Mouse (Mus musculus): ENCODE results near the gene Atp2a3. TPM values are rescaled to one million over a fixed set of nuclear protein-coding genes. Genes with fewer than 3 reads are reported as not detected.

Atp2a3 gene
- total RNA-seq, 2 experiments from 2014 or later = 7.9 to 8.5 TPM

DNA sequence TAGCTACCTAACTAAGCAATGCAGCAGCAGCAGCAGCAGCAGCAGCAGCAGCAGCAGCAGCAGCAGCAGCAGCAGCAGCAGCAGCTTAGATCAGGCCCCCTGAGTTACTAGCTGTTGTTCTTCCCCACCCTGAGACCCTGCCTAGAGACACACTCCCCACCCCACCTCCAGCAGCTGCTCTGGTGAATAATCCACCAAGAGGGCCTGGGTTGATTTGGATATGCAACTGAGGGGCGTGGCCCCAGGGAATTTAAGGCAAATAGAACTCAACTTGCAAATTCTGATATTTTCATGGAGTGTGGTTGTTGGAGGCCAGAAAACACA is 7.9 kb upstream of the Atp2a3 start:
- no peak for DNase-seq (ENCODE audit: low spot score in 2 of 2)
- intact Hi-C loops (cut with DNase I) = no loop called here

DNA sequence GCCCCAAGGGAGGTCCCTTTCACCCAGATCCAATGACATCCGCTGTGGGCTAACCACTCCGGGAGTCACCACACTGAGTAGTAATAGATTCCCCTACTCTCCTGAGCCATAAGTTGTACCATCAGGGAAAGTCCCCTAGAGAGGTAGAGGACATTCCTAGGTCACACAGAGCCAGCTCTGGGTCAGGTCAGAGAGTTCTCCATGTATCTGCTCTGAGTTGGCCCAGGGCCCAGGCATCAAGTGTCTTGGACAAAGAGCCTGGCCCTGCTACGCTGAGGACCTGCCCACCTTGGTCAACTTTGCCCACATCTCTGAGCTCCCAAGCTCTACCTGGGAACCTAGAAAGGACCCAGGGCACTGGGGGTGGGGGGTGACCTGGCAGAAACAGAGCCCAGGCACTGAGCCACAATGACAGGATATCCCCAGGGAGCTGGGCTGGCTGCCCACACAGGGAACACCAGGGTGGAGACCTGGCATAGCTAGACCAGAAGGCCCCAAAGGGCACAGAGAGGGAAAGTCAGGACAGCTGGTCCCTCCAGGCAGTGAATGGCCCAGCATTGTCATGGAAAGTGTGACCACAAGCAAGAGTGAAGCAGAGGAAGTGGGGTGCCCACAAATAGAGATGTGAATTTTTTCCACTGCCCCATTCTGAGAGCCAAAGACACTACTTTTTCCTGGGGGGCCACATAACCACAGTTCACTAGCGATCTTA is 7.4 kb upstream of the Atp2a3 start:
- DNase-seq (ENCODE audit: low spot score in 2 of 2) = no peak
- intact Hi-C loops (cut with DNase I) = no loop called here

DNA sequence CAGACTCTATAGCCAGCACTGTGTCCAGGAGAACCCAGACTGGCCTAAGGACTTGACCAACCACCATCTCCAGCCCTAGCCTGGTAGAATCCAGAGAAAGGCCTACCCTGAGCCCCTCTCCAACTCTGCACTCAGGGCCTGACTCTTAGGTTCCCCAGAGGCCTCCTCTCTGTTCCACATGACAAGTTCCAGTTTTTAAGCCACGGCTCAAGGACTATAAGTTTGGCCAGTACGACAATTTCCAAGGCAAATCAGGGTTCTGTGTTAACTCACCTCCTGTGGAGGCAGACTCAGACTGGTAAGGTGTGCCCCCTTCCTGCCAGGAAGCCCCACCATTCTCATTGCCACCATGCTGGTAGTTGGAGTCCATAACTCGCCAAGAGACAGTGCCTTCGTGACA is 6.8 kb upstream of the Atp2a3 start:
- intact Hi-C loops (cut with DNase I) = no loop called here
- no peak for DNase-seq (ENCODE audit: low spot score in 2 of 2)

DNA sequence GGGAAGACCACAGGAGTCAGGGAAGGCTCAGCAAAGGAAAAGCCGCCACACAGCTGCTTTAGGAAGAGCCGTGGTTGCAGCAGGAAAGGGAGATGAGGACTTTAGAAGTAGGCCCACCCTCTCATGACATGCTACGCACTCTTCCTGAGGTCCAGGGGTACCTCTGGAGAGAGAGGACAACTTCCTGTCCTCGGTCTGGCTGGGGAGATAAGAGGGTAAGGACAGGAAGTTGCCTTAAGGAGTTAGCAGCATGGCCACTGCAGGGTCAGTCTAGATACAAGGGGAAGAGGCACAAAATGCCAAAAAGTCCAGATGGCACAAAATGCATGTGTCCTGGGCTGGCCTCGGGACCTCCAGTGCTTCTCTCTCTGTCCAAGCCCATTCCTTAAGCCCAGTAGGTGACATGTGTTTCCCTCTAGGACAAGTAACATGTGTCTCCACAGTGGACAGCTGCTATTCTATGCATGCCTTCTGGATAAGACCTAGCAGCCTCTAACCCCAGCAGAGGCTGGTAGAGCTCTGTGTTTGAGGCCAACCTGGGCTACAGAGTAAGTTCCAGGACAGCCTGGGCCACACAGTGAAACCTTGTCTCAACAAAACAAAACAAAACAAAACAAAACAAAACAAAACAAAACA is 5.5 kb upstream of the Atp2a3 start:
- intact Hi-C loops (cut with DNase I) = no loop called here
- no peak for DNase-seq (ENCODE audit: low spot score in 2 of 2)

DNA sequence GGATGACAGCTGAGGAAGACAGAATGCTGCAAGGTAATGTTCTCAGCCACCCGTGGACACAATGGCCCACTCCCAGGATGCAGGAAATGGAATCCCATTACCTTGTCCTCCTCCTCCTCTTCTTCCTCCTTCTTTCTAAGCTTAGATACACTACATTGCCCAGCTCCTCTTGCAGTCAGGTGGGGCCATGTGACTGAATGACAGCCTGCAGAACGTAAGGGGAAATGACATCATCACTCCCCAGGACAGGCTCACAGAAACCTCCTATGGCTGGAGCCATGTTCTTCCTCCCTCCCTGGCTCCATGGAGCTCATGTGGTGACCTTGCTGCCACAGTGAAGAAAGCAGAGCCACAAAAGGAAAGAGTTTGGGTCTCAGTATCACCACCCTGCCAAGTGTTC is 3.7 kb upstream of the Atp2a3 start:
- DNase-seq (ENCODE audit: low spot score in 2 of 2) = no peak
- intact Hi-C loops (cut with DNase I) = no loop called here

DNA sequence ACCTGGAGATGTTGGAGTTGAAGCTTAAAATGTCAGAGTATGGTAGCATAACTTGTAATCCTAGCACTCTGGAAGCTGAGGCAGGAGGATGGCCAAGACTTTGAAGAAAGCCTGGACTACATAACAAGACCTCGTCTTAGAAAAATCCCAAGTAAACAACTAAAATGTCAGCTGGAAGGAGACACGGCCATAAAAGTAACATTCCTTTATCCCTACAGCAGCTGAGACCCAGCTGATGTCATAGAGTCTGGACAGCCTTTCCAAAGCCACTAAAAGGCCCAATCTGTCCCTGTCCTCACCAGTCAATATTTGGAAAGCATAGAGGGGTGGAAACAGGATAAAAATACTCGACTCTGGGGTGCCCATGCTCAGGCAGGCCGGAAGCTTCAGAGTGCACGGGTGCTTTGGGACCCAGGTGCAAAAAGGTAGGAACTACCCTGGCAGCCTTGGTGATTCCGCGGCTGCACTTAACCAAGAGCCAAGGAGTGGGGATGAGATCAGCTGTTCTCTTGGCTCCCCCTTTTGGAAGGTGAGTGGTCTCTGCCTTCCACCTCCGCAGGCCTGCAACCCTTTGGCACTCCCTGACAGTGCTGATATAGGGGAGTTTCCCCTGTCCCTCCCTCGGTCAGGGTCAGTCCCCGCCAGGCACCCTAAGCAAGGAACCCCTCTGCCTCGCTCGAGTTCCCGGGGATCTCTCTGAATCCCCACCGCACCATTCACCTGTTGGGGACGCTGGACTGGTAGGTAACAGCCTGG is 867 bp upstream of the Atp2a3 start:
- intact Hi-C loops (cut with DNase I) = no loop called here
- DNase-seq (ENCODE audit: low spot score in 2 of 2) = no peak

DNA sequence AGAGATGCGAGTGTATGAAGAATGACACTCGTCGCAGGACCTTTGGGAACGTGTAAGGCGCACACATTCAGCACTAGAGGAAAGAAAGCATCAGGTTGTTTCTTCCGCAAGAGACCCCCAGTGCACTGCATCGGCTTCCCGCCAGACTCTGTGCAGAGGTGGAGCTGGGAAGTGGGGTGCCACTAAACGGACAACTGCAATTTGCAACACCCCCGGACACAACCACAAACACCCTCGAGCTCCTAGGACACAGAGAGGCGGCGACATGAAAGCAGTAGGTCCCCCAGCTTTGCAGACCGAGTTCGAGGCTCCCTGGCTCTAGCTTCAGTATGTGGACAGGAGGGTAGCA is 272 bp upstream of the Atp2a3 start:
- no peak for DNase-seq (ENCODE audit: low spot score in 2 of 2)
- intact Hi-C loops (cut with DNase I) = no loop called here

DNA sequence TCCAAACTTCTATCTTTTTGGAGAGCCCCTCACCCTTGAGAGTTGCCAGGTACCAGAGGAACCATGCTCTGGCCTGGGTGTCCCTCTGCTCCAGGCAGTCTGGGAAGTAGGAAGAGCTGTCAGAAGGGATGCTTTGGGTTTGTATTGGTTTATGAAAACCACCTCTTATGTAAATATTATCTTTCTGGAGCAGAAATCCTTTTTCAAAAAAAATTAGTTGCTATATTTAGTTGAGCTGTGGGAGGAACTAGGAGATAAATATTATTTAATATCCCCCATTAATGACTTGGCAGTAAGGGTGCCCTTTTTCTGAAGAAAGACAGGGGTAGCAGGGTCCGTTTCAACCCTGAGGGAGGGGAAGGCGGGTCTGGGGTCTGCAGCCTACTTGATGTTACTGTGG is 1.4 kb downstream of the Atp2a3 start:
- intact Hi-C loops (cut with DNase I) = no loop called here
- DNase-seq (ENCODE audit: low spot score in 2 of 2) = no peak

DNA sequence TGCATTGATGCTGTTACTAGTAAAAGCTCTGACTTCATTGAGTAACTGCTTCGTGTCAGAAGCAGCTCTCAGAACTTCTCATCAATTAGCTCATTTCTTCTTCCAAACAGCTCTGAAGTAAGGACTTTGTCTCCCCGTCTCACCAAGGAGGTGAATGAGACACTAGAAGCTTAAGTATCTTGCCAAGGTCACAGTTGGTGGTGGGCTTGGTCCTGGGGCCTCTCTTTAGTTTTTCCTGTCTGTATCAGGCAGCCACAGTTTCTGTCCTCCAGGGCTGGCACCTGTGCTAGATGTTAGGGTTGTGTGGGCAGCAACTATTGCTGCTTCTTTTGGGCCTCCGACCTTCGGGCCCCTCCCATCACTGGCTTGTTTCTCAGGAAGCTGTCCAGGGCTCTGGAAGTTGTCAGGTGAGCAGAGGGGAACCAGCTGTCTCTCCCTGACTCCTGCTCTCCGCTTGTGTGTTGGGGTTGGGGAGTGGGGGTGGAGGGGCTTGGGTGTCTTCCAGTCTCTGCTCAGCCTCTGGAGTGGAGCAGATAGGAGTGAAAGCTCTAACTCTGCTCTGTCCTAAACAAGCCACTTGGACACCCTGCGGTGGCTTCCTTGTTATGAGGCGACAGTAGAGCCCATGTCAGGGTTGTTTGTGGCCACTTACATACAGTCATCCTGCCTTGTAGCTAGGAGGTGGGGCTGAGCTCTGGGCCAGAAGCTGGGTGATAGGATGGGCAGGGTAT is 2.3 kb downstream of the Atp2a3 start:
- intact Hi-C loops (cut with DNase I) = no loop called here
- DNase-seq (ENCODE audit: low spot score in 2 of 2) = no peak

DNA sequence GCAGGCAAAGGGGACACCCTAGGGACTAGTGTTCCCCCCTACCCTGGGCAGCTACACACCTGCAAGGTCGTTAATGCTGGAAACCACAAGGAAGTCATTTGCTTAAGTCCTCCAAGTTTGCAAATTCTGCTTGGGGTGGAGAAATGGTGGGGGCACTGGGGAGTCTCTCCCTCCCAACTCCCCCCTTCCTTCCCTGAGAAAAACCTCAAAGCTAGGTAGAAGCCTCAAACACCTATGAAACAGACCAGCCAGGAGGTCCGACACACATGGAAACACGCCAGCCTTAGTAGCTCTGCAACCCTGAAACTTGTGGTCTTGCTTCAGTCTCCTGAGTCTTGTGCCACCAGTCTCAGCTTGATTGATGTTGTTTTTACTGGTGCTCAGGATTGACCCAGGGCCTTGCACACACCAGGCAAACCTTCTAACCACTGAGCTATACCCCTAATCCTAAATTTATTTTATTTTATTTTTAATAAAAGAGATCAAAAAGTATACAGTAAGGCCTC is 2.9 kb downstream of the Atp2a3 start:
- no peak for DNase-seq (ENCODE audit: low spot score in 2 of 2)
- intact Hi-C loops (cut with DNase I) = no loop called here

DNA sequence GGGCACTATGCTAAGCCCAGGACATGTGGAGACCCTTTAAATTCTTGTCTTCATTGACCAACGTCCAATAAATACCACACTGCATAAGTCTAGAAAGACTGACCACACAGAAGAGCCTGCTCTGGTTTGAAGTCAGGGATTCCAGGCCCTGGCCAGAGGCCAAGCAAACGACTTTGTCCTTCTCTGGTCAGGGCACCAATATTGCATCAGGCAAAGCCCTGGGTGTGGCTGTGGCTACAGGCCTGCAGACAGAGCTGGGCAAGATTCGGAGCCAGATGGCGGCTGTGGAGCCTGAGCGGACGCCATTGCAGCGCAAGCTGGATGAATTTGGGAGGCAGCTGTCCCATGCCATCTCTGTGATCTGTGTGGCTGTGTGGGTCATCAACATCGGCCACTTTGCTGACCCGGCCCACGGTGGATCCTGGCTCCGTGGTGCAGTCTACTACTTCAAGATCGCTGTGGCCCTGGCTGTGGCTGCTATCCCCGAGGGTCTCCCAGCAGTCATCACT is 14.1 kb downstream of the Atp2a3 start:
- intact Hi-C loops (cut with DNase I) = no loop called here
- no peak for DNase-seq (ENCODE audit: low spot score in 2 of 2)

DNA sequence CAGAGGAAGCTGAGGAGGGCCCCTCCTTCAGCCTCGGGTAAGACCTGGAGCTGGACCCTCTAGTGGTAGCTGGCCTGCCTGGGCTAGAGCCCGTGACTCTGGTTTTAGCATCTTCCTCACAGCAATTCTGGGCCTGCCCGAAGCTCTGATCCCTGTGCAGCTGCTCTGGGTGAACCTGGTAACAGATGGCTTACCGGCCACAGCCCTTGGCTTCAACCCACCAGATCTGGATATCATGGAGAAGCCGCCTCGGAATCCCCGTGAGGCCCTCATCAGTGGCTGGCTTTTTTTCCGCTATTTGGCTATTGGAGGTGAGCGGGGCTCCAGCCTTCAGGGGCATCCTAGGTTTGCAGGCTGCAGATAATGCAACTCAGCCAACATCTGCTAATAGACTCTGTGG is 21.5 kb downstream of the Atp2a3 start:
- no peak for DNase-seq (ENCODE audit: low spot score in 2 of 2)
- intact Hi-C loops (cut with DNase I) = no loop called here

DNA sequence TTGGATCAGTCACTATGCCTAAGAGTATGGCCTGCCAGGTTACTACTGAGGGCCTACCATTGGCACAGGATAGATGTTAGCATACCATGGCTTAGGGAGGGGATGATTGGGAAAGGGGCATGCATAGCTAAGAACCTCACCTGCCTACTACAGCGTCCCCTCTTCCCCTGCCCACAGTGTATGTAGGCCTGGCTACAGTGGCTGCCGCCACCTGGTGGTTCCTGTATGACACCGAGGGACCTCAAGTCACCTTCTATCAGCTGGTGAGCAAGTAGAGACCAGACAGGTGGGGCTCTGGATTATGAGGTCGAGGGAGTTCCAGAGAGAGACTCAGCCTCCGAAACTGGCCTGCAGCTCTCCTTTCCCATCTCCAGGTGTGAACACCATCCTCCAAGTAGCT is 22.3 kb downstream of the Atp2a3 start:
- no peak for DNase-seq (ENCODE audit: low spot score in 2 of 2)
- intact Hi-C loops (cut with DNase I) = no loop called here

DNA sequence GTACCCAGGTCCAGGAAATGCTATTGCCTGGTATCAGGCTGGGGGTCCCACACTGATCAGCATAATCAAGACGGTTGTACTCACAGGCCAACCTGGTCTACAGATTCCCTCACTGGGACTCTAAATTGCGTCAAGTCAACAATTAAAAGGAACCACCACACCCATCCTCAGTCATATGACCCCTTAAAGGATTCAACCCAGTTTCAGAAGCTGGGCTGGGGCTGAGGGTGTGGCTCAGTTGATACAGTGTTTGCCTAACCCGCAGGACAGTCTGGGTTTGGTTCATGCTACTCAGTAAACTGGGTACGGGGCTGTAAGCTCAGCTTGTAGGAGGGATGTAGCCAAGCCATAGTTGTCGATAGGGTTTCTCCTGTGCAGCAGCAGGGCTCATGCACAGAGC is 25.8 kb downstream of the Atp2a3 start:
- intact Hi-C loops (cut with DNase I) = no loop called here

DNA sequence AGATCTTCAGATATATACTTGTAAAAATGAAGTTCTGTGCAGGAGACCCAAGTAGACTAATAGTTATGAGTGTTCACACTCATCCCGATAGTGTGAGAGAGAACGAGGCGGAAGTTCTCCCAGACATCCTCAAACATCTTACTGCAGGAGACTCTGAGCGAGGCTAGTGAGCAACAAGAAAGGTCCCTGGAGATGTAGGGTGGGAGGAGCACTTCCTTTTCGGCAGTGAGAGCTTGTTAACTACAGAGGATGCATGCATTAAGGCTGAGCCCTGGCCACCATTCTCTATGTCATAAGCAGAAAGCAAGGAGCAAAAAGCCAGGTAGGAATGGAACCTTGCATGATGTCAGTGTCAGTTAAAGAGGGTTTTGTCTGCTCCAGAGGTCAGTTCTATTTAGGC is 26.3 kb downstream of the Atp2a3 start:
- intact Hi-C loops (cut with DNase I) = no loop called here
- DNase-seq (ENCODE audit: low spot score in 2 of 2) = no peak

More for the DNA sequence above, 25.8 kb downstream of the Atp2a3 start:
- no peak for DNase-seq (ENCODE audit: low spot score in 2 of 2)

DNA sequence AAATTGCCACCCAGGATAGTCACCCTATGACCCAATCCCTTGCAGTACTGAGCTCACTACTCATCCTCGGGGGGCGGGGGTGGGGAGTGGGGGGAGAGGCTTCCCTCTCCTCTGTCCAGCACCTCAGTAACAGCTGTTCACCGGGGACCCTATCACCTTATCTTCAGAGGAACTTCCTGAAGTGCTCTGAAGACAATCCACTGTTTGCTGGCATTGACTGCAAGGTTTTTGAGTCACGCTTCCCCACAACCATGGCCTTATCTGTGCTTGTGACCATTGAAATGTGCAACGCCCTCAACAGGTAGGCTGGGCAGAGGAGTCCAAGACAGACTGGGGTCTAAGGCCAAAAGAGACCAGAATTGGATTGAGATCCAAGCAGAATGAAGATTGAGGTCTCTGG is 26.8 kb downstream of the Atp2a3 start:
- intact Hi-C loops (cut with DNase I) = no loop called here
- DNase-seq (ENCODE audit: low spot score in 2 of 2) = no peak

DNA sequence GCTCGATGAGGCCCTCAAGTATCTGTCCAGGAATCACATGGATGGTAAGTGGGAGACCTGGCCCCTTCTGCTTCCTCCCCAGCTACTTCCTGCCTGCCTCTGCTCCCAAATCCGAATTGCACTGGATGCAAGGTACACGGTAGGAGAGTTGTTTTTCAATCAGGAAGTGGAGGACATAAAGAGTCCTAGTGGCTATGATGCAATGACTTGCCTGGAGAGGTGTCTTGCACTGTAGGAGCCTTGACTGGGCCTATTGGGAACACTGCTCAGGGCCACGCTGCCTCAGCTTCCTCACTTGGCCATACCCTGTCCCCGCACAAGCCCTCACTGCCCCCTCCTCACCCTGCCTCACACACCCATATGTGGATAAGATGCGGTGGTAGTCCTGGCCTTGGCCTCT is 28.1 kb downstream of the Atp2a3 start:
- intact Hi-C loops (cut with DNase I) = no loop called here
- DNase-seq (ENCODE audit: low spot score in 2 of 2) = no peak

DNA sequence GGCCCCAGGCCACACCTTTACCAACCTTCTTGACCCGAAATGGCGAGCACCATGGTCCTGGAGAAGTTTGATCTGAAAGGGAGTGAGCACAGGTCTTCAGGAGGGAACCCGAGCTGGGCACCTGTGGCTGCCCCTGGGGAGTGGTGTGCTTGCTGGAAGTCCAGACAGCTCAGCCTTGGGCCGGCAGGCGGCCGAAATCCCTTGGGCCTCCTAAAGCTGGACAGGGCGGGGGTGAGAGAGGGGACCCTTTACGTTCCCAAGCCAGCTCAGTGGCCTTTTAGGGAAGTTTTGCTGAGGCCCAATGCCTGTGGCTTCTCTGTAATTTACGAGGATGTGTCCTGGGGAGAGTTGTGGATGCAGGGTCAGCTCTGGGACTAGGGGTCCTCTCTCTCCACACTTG is 29.7 kb downstream of the Atp2a3 start:
- intact Hi-C loops (cut with DNase I) = loop anchor here (5.0 kb wide), 1 partner anchor 48 kb away; no protein-coding TSS in a partner anchor

DNA sequence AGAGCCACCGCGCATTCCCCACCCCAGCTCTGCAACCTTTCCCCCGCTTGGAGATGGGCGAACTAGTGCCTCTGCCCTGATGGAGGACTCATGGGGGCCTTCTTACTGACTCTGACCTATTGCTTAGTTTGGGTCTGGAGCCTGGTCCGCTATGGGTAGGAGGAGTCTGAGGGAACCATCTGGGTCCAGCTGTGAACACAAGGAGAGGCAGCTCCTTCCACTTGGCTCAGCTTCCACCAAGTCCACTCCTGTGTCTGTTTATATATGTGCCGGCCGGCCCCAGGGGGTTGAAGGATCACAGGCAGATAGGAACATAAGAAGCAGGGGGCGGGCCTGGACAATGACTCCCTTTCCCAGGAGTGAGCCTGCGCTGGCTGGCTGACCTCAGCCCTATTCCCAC is 31.0 kb downstream of the Atp2a3 start:
- DNase-seq (ENCODE audit: low spot score in 2 of 2) = no peak
- intact Hi-C loops (cut with DNase I) = loop anchor here (5.0 kb wide), 1 partner anchor 50 kb away; no protein-coding TSS in a partner anchor

More for the DNA sequence above, 29.7 kb downstream of the Atp2a3 start:
- no peak for DNase-seq (ENCODE audit: low spot score in 2 of 2)

DNA sequence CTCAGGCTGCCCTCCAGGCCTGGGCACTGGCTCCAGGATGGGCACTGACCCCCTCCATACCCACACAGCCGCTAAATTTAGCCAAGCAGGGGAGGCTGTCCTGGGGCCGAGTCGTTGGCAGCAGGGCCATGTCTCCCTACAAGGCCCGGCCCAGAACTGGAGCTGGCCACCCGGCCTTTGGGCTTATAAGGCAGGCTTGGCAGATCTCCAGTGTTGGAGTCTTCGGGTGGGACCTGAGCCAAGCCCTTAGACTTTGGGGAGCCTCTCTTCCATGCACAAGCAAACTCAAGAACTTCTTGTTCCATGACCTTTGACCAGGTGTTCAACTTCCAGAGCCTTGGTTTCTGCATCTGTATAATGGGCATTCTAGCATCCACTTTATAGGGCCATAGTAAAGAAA is 35.4 kb downstream of the Atp2a3 start:
- intact Hi-C loops (cut with DNase I) = no loop called here
- DNase-seq (ENCODE audit: low spot score in 2 of 2) = no peak
